Mouse (Mus musculus) lung, adult 2 months (tissue): ENCODE data around the gene Ndufa4l2.

Source experiments
- CTCF ChIP-seq: fragments of 200-500 bp; IDR thresholded peaks from 2 replicates; pipeline ENCODE4 v1.5.1; 2011; ENCODE audit warnings: mild to moderate bottlenecking, low read length, control low read depth; ENCODE audit not compliant: insufficient read depth
- POLR2A ChIP-seq: fragments of 200-500 bp; IDR thresholded peaks from 2 replicates; pipeline ENCODE4 v1.6.1; 2011; ENCODE audit warnings: low read depth, mild to moderate bottlenecking, control low read depth, low read length, borderline replicate concordance; ENCODE audit errors: extremely low read depth

- TF ChIP-seq CTCF (no peak), POLR2A (no peak)
Observed at GRCm38 (mm10) chr10:127515983-127516459, 1.3 kb downstream of the Ndufa4l2 start.
